Mouse (Mus musculus) adrenal gland, postnatal 14 days (tissue): ENCODE data around the gene Cby1. TPM values are rescaled to one million over a fixed set of nuclear protein-coding genes. Genes with fewer than 3 reads are reported as not detected.

Experiments used
- DNase-seq: peaks from one replicate; pipeline ENCODE4 v3.0.0; 2021; ENCODE audit warnings: mixed read lengths
- long read RNA-seq, 2 experiments: library from polyadenylated mRNA; stranded (forward); transcript quantifications; one replicate each; pipeline ENCODE4 v2.0.0; 2021
- total RNA-seq: library from RNA; stranded (reverse); gene quantifications from 2 replicates; pipeline ENCODE4 v1.2.3, GENCODE M21; 2021

Cby1 gene
- 21.9 and 24.8 TPM in 2 replicates for total RNA-seq
- long read RNA-seq, experiment 1, transcript Cby1-201 (5 exons, 1,147 nt): major isoform, 35 of 37 reads
- long read RNA-seq, experiment 1, partial matches to known transcripts: 1 of 37 reads
- long read RNA-seq, experiment 1, other reads (novel, unspliced or antisense): 1 of 37 reads
- long read RNA-seq, experiment 2, transcript Cby1-201 (5 exons, 1,147 nt): major isoform, 22 of 30 reads
- long read RNA-seq, experiment 2, partial matches to known transcripts: 1 of 30 reads
- long read RNA-seq, experiment 2, other reads (novel, unspliced or antisense): 7 of 30 reads

DNA sequence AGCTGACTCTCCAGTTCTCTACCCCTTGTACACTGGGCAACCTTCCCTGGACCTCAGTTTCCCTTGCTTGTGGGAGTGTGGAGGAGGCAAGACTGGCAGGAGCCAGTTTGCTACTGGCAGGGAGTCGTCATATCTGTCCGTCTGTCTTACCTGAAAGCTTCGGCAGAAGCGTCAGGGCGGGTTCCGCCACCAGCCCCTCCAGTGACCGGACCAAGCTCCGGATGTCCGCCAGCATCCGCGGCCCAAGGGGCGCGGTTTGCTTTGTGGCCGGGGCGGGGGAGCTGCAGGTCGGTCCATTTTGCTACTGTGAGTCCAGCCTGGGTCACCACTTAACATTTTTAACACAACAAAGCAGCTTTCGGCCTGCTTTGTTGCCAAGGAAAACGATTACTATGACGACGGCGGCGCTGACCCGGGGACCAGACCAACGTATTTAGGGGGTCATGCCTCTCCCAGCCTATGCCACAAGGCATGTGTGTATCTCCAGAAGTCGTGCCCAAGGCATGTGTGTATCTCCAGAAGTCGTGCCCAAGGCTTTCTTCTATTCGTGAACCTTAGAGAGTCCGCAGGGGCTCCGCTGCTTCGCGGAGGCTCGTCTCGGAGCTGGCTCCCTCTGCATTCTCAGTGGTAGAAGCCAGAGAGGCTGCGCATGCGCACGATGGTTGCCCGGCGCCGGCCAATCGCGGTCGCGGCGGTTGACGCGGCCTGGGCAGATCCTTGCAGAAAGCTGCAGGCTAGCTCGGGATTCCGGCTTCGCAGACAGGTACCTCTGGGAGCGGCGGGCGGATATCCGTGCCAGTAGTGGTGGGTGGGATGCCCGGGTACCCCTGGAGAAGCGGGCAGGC lies at the start of gene Cby1, which contains the start of gene Fam227a:
Cby1 (plus strand) TSS at position 669 of the 845 bp plus-strand sequence.
Fam227a (minus strand) TSS at position 426 of the 845 bp plus-strand sequence.
- peak; percentile 97 for DNase-seq

DNA sequence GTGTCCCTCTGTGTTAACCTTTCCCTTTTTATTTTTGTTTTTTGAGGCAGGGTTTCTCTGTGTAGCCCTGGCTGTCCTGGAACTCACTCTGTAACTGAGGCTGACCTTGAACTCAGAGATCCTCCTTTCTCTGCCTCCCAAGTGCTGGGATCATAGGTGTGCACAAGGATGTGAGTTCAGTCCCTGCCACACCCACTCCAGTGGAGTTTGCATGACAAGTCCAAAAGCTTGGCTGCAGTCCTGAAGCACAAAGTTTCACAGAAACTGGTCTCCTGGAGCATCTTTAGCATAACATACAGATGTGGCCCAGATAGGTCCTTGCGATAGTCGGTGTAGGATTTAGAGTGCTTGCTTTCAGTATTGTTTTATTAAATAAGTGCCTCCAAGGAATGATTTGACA lies 49.8 kb upstream of the Cby1 start:
- DNase-seq: no peak

DNA sequence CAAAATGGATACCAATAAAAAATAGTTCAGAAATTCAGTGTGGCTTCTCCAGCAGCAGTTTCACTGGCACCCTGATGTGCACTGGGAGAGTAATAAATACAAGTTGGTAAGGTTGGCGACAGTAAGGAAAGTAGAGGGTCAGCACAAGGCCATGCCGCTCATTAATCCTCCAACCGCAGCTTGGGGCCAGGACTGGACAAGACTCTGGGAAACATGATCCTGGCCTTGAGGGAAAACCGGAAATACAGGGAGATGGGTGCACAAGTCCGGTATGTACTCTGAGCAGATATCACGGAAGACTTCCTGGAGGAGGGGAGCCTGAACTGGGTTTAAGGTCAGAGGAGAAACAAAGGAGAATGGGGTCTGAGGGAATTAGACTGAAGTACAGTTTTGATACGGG lies 43.5 kb upstream of the Cby1 start:
- peak; percentile 60 for DNase-seq

DNA sequence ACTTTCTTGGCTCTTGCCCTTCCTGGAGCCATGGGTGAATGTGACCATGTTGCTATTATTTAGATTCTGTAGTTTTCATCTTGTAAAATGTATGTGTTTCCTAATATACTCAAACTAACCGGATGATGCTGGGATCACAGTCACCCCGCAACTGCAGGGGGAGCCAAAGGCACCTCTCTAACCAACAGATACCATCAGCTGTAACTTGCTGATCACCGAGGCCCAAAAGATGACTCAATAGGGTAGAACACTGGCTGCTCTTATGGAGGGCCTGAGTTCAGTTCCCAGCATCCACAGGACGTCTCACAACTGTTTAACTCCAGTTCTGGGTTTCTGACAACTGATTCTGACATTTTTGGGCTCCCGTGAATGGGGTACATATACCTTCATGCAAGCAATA lies 42.3 kb upstream of the Cby1 start:
- no peak for DNase-seq

DNA sequence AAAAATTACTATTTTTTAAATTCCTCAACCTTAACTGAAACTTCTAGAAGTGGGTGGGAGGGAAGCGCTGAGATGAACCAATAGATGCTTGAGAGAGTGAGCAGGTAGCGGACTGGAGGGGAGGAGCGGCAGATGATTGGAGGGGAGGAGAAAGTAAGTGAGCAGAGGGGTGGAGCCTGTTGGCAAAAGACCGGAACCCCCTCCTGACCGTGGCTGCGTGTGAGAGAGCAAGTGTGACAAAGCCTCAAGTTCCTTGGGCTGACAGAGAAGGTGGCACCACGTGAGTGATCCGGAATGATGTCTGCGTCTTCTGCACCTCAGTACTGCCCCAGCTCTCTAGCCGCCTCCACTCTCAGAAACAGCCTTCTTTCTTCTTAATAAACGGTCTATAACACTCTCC lies 41.9 kb upstream of the Cby1 start:
- no peak for DNase-seq

DNA sequence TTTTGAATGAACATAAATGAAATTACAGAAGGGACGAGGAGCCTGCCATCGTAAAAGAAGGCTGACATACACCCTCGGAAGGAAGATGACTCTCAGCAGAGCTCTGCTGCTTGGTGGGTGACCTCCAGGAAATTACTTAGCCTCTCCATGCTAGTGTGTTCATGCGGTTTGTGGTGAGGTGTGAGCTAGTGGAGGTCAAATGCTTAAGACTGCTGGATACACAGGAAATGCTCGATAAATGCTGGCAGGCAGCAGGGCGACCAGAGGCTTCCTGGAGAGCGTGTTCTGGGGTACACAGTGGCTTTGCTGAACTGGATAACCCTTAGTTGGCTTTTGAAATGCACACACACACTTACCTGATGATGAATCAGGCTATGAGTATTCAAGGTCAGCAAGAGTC lies 40.5 kb upstream of the Cby1 start:
- DNase-seq: no peak

DNA sequence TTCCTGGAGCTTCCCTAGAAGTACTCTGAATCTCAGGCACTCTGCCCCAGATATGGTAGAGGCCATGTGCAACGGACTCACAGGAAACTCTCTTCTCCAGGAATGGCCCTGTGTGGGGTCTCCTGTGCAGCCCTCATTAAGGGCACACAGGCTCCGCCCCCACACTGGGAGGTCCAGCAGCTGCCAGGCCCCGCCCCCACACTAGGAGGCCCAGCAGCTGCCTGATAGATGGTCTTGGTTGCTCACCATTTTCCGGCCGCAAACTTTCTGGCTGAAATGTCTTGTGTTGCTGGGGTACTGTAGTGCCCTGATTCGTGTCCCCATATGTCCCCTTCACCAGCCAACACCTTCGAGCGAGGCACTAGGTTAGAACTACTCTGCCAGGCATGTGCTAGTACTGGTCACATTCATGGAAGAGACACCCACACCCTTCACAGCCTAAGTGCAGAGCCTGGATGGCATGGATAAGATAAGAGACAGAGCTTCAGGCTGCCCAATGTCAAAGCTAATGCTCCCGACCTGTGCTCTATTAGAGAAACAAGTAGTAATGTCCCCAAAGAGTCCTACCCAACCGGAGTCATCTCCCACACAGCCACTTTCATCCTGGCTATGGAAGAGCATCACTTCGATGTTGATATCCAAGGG lies 39.1 kb upstream of the Cby1 start:
- no peak for DNase-seq

DNA sequence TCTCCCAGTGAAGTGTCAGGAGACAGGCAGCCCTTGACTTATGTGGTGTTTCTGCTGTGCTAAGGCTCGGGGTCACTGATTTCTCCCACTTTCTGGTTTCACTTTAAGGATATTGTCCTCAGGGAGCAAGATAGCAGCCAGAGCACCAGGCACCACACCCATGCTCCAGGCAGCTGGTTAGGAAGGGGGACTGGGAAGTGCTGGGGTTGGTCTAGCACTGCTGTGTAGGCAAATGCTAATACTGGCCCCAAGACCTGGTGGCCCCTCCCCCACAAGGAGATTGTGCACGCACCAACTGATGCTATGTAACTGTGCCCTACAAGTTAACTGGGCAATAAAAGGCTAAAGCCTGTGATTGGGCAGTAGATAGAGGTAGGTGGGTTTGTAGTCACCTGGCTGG lies 28.5 kb upstream of the Cby1 start:
- DNase-seq: no peak

DNA sequence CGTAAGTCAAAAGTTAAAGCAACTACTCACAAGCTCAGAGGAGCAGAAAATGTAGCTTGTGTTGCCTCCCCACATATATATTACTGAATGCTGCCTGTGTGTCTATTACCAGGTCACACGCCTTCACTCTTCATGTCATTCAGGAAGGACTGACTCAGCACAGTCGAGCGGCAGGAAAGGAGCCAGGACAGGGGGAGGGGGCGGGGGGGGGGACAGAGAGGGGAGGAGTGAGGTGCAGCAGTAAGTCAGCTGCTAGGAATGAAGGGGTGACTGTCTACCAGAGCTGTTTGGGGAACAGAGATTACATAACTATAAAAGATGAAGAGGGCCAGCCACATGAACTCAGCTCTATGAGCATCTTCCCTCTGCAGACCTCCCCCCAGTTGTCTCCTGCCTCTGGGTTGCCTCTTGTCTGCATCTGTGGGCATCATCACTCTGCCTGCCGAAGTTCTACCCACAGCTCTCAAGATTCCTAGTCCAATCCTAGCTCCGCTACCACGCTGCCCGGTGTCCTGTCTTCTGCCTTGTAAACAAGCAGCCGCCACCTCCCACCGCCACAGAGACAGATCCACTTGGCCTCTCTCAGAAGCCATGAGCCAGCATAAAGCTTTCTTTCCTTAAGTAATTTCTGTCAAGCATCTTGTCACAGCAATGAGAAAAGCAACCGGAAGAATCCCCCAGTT lies 17.7 kb upstream of the Cby1 start:
- no peak for DNase-seq

DNA sequence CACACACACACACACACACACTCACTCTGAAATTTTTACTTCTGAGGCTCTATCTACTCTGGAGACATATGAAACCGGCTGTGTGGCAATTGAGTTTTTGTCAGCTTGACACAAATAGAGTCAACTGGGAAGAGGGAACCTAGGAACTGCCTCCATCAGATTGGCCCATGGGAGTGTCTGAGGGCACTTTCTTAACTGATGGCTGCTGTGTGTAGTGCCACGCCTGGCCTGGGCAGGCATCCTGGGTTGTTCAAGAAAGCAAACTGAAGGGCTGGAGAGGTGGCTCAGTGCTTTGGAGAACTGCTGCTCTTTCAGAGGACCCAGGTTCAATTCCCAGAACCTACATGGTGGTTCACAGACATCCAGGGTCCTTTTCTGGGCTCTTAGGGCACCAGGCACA lies 13.5 kb upstream of the Cby1 start:
- DNase-seq: no peak

DNA sequence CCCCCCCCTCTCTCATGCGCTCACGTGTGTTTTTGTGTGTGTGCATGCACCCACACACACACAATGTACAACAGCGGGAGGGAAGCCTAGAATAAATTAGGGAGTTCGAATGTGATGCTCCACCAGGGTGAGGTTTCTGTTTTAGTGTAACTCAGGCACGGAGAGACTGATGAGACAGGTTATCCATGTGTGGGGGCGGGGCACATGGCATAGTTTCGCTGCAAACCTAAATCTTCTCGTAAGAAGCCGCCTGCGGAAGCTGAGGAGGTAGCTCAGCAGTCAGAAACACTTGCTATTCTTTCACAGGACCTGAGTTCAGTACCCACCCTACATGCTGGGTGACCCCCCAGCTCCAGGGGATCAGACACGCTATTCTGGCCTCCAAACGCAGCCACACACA lies 10.9 kb upstream of the Cby1 start:
- no peak for DNase-seq

DNA sequence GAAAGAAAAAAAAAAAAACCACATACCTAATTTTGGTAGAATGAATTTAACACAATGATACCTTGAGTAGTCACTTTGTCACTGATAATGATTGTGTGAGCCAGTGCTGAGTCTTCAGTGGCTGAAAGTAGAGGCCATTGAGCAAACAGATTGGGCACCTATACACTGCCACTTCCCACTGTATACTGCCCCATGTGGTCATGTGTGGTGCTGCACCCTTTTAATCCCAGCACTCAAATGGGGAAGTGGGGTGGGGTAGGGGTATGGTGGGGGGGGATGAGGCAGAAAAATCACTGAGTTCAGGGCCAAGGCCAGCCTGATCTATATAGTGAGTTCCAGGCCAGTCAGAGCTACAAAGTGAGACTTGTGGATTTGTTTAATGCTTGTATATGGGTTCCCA lies 8.4 kb upstream of the Cby1 start:
- DNase-seq: peak; percentile 54

DNA sequence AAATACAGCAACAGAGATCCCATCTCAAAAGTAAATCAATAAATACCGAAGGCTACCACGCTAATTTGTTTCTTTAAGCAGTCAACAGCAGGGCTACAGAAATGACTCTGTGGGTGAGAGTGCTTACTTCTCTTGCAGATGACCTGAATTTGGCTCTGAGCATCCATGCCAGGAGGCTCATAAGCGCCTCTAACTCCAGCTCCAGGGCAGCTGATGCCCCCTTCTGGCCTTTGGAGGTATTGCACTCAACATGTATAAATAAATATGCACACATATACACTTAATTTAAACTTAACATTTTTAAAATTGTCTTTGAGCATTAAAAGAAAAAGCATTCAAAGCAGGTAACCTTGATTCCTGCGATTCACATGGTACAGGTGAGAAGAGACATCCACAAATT lies 7.5 kb upstream of the Cby1 start:
- DNase-seq: peak; percentile 51

DNA sequence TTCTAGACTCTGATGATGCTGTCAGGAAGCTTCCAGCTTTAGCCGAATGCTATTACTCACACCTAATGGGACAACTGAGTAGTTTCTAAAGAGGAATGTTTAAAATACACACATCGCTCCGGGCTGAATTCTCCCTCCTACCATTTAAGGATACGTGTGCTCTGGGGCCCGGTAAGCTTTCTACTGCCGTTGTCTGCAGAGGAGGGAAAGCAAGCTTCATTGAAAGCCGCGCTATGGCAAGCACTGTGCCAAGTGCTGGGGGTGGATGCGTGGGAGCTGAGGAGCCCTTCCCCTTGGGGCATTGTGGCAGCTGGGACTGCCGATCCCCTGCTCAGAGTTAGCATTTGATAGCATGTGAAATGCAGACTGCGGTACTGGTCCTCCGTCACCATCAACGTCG lies 2.5 kb upstream of the Cby1 start:
- DNase-seq: no peak

DNA sequence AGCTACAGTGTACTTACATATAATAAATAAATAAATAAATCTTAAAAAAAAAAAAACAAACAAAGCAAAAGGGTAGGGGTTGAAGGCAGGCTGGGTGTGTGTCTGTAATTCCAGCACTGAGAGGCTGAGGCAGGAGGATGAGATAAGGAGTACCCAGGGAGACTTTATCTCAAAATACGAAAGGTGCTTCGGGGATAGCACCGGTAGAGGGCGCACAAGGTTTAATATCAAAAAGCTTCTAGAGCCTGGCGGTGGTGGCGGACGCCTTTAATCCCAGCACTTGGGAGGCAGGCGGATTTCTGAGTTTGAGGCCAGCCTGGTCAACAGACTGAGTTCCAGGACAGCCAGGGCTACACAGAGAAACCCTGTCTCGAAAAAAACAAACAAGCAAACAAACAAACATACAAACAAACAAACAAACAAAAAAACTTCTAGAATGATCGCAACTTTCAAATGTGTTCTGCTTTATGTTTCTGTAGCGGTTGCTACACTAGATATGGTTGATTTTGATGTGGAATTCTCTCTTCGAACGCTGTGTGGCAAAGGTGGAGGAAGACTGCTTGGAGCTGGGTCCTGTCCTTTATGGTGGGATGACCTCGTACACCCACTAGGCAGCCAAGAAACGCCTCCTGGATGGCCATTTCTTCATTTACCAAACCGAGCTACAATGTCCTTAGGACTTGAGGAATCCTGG lies 1.0 kb upstream of the Cby1 start:
- peak; percentile 88 for DNase-seq

DNA sequence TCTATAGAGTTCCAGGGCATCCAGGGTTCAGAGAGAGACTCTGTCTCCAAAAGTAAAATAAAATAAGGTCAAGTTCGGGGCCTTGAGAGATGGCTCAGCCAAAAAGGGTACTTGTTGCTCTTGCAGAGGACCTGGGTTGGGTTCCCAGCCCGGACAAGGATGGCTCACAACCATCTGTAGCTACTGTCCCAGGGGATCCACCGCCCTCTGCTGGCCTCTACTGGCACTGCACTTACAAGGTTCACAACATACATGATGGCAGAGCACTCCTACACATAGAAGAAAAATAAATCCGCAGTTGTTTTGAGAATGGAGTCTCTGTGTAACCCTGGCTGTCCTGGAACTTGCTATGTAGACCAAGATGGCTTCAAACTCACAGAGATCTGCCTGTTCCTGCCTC lies 2.9 kb downstream of the Cby1 start:
- DNase-seq: peak; percentile 48

DNA sequence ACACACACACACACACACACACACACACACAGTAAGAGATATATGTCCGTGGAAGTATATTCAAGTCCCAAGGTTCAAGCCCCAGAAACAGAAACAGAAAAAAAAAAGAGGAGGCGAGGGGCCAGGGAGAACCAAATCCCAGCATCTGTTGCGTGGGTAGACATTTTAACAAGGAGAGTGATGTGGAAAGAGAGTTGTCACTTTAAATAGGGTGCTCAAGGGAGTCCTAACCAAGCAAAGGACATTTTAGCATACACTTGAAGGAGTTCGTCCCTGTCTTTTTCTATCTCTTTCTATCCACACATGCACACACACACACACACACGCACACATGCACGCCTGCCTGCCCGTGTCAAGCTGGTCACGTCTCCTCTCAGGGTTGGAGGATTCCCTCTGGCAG lies 5.7 kb downstream of the Cby1 start:
- no peak for DNase-seq

DNA sequence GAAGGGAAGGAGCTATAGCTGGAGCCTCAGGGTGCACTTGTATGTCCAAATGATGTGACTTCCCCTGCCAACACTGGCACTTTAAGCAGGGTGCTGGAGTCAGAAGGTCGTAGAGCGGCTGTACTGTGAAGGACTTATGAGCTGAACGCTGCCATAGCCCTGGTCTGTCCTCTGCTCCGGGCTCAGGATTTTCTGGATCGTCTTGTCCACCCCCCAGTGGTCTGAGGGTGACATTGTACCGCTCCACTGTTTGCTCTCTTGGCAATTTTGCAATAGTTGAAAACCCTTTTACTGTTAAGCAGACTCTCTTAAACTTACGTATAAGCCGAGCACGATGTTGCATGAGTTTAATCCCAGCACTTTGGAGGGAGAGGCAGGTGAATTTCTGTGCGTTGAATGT lies 10.2 kb downstream of the Cby1 start:
- peak; percentile 71 for DNase-seq

DNA sequence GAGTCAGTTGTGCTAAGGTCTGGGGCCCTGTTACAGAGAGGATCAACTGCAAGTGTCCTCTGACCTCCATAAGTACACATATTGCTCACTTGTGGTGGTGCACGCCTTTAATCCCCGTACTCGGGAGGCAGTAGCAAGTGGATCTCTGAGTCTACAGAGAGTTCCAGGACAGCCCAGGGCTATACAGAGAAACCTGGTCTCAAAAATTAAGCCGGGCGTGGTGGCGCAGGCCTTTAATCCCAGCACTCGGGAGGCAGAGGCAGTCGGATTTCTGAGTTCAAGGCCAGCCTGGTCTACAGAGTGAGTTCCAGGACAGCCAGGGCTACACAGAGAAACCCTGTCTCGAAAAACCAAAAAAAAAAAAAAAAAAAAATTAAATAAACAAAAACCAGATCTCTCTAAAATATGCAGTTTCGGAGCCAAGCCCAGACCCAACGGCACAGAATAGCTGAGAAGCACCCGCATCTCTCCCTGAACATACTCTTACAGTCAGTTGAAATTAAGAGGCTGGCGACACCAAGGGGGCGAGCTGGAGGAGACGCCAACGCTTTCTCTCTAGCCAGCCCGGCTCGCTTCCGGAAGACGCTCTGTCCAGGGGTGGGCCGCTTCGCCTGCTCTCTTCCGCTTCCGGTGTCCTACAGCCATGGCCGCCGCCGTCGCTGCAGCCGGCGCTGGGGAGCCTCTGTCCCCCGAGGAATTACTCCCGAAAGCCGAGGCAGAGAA lies 11.4 kb downstream of the Cby1 start, which contains the start of gene Tomm22:
Tomm22 (plus strand) TSS at position 613 of the 723 bp plus-strand sequence.
- peak; percentile 95 for DNase-seq

DNA sequence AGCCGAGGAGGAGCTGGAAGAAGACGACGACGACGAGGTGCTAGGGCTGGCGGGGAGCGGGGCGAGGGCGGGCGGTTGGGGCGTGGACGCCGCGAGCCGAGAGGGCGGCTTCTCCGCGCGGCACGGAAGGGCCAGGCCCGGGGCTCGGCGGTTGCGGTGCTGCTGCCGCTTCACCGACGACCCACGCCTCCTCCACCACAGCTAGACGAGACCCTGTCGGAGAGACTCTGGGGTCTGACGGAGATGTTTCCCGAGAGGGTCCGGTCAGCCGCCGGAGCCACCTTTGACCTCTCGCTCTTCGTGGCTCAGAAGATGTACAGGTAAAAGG lies 11.9 kb downstream of the Cby1 start:
- DNase-seq: no peak

DNA sequence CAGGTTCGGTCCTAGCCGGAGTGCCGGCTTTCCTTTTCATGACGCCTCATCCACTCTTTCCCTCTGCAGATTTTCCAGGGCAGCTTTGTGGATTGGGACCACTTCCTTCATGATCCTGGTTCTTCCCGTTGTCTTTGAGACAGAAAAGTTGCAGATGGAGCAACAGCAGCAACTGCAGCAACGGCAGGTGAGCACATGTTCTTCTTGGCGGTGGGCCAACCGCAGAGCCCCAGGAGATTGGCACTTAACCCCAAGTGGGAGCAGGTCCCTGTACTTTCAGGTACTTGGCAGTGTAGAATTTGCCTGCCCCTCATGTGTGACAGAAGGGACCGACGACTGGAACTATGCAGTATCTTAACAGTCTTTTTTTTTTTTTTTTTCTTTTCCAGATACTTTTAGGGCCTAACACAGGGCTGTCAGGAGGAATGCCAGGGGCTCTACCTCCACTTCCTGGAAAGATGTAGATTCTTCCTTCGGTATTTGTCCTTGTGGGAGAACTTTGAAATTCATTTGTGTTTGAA lies 12.9 kb downstream of the Cby1 start:
- DNase-seq: peak; percentile 46
